Mouse (Mus musculus) lung, postnatal 0 days (tissue): Measurements from ENCODE around the gene Isoc2b.

Experiments used
- CTCF ChIP-seq: IDR thresholded peaks from 2 replicates; pipeline ENCODE4 v1.5.1; 2016; ENCODE audit warnings: antibody characterized with exemption, mild to moderate bottlenecking
- EP300 ChIP-seq: IDR thresholded peaks from 2 replicates; pipeline ENCODE4 v1.6.1; 2016; ENCODE audit warnings: antibody characterized with exemption, mild to moderate bottlenecking, control low read depth

GRCm38 (mm10) chr7:4825365-4825764, 44.7 kb downstream of the Isoc2b start:
- TF ChIP-seq CTCF (no peak), EP300 (no peak)
